Mouse (Mus musculus) ZHBTc4 (cell line): ENCODE data around the gene Patj.
"Not testable (repeated sequence)": the region's sequence is repeated elsewhere in the genome, so short reads cannot be mapped to it uniquely, and the experiment has no call there.

Experiments
- DNase-seq: peaks from one replicate; pipeline ENCODE4 v3.0.0-alpha.2; 2011; ENCODE audit warnings: low read depth, low spot score

The Patj gene

DNA sequence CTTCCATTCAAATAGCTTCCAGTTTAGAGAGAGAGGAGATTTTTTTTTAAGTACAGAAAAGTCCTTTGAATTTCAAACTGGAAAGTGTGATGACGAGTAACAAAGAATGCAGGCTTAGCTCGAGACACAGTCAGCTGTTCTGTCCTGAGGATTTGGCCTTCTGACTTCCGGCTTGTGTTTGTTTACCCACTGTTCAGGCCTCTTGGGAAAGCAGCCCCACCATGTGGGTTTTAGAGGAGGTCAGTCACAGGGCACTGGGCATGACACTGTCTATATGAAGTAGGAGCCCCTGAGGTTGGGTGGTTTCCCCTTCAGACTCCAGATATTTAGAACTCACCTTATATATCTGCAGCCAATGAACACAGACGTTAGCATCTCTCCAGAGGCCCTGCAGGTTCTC, 174.3 kb downstream of the Patj start:
- no peak for DNase-seq

DNA sequence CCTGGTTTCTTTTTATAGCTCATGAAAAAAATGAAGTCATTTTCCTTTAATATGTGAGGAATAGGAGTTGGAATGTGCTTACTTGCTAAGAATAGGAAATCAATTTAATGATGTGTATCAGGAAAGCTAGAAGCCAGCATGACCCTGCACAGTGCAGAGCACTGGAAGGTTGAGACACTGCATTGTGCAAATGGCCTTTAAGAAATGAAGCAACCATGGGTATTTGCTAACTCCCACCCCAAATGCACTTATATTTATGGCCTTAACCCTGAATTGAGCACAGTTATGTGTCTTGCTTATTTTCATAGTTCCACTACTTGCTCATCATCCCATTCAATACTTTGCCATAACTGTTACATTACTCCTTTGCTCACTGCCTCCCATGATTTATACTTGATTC, 181.7 kb downstream of the Patj start:
- DNase-seq = no peak

DNA sequence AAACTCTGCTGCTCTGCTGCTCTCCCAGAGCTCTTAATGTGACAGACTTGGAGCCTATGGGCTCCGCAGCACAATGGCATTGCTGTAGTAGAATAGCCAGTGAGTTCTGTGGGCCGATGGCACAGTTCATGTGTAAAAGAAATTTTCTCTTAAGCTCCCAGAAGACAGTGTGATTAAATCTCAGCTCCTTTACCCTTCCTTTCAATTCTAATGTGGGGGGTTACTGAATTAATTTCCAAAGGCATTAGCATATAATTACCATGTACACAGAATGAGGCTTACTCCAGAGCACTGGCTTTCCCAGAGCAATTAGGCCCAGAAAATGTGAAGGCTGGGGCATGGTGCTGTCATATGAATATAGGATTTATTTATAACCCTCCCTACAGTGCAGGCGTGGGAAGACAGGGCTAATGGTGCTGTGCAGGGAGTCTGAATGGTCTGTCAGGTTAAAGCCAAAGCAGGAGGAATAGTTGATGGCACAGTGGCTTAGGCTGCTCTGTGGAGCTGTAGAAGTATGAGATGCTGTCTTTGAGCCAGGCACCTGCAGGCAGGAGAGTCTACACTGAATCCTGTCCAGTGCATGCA, 182.5 kb downstream of the Patj start:
- no peak for DNase-seq

- no peak for DNase-seq
Measured at GRCm38 (mm10) chr4:98581456-98581855, 185.9 kb downstream of the Patj start.

DNA sequence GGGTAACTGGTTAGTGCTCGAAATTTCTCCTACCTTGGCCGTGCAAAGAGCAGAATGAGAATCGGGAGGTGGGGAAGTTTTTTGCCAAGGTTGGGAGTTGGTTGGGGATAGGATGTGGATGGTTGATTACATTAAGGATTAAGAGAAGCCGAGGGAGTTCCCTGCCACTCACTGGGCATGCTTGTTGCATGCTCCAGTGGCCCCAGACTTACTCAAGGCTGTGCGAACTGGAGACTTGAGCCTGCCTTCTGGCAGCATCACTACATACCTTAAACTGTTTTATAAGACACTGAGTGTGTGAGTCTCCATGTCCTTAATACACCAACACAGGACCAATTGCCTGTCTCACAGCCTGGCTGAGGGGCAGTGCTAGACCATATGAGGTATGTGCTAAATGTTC, 188.4 kb downstream of the Patj start:
- DNase-seq = no peak

GRCm38 (mm10) chr4:98586303-98586702, 190.7 kb downstream of the Patj start:
- no peak for DNase-seq

GRCm38 (mm10) chr4:98587686-98588085, 192.1 kb downstream of the Patj start:
- DNase-seq = no peak

DNA sequence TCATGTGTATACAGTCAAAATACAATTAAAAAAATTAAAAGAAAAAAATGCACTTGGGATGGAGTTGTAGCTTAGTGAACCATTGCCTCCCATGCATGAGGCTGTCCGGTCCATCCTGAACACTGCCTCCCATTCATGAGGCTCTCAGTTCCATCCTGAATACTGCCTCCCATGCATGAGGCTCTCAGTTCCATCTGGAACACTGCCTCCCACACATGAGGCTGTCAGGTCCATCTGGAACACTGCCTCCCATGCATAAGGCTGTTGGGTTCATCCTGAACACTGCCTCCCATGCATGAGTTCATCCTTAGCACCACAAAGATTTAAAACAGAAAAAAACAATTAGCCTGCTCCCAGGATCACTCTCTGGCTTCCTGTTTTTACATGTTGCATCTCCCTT, 198.4 kb downstream of the Patj start:
- no peak for DNase-seq

GRCm38 (mm10) chr4:98598546-98598971, 203.0 kb downstream of the Patj start:
- no peak for DNase-seq

GRCm38 (mm10) chr4:98599358-98599757, 203.8 kb downstream of the Patj start:
- DNase-seq = no peak

DNA sequence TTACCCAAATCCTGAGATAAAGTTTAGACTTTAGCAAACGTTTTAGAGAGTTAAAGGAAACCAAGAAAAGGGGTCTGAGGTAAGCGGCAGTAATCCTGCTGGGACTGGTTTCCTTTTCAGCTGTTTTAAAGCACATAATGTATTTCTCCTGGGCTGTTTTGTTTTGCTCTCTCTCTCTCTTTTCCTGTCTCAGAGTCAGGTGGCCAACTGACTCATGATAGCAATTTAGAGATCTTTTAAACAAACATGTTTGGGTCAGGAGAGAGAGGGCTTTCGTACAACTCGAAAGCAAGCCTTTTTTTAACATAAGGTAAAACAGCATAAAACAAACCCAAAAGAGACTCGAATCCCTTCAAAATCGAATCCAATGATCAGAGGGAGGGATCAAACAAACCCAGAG, 207.5 kb downstream of the Patj start:
- no peak for DNase-seq

GRCm38 (mm10) chr4:98610501-98610900, 214.9 kb downstream of the Patj start:
- DNase-seq = no peak

GRCm38 (mm10) chr4:98614395-98614794, 218.8 kb downstream of the Patj start:
- DNase-seq = no peak

GRCm38 (mm10) chr4:98619199-98619598, 223.6 kb downstream of the Patj start:
- DNase-seq = no peak

DNA sequence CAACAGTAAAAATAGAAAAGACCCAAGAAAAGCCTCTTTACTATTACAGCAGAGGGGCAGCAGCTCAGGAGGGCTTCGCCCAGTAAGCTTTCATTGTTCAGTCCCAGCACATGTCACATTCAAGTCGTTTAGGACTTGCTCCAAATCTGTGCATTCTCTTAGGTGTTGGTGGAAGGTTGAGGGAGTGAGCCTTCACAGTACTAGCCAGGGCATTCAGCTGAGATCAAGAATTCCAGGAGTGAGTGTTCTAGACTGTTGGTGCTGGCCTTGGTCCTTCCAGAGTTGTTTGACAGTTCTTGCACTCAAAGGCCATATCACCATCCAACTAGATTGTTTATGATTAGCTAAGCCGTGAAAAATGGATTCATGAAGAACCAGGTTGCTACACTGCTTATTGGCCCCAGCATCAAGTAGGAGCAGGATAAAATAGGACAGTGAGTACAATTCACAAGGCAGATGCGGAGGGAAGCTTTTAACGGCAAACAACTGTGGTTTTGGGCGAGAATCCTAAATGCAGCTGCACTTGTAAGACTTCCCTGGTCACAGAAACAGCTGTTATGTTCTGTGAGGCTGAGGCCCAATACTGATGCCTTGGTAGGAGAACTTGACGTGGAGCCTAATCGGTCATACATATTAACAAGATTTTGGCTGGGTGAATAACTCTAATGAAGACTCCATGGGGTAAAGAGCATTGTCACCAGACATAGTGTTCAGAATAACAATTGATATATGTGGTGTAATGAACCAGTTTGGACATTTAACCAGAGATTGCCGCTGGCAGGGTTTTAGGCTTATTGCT, 225.6 kb downstream of the Patj start:
- DNase-seq = no peak

GRCm38 (mm10) chr4:98622180-98622579, 226.6 kb downstream of the Patj start:
- DNase-seq = no peak

DNA sequence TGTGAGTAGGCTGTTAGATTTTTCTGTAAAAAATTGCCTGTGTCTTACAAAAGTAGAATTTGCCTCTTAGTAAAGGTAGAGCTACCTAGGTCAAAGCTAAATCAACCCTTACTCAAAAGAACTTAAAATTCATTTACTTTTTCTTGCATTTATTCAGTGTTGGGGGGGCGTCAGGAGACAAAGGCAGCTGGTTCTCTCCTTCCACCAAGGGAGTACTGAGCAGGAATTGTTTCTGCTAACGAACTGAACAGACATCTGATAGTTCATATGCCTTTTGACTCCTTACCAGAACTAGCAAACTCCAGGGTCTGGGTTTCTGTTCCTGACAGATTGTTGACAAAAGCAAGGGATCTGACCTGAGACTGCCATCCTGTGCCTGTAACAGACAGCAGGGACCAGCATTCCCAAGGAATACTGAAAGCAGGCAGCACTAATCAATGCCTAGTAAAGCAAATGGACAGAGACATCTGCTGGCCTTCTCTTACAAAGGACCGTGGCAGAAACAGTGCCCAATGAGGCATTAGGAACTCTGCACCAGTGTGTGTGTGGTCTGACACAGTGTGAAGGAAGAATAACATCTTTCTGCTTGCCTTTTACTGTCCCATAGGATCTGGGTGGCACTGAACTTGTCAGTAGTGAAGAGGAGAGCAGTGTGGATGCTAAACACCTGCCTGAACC, 227.6 kb downstream of the Patj start:
- DNase-seq = no peak

GRCm38 (mm10) chr4:98628286-98628685, 232.7 kb downstream of the Patj start:
- DNase-seq = no peak

GRCm38 (mm10) chr4:98629217-98629616, 233.6 kb downstream of the Patj start:
- not testable (repeated sequence) for DNase-seq

- DNase-seq = no peak
Measured at GRCm38 (mm10) chr4:98635140-98635837, 239.7 kb downstream of the Patj start.

DNA sequence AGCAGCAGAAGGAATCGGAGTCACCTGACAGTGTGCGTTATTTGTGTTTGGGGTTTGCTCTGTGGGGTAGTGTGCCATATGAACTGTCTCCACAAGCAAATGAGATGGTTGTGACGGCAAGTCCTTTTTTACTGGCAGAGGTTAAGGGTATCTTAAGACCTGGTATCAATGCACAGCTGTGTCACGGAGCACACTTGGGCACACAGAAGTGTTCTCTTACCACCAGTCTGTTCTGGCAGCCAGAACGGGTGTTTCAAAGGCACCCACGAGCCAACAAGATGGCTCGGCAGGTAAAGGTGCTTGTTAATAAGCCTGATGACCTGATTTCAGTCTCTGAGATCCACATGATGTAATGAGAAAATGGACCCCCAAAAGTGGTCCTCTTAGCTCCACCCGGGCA, 243.1 kb downstream of the Patj start:
- DNase-seq = no peak

DNA sequence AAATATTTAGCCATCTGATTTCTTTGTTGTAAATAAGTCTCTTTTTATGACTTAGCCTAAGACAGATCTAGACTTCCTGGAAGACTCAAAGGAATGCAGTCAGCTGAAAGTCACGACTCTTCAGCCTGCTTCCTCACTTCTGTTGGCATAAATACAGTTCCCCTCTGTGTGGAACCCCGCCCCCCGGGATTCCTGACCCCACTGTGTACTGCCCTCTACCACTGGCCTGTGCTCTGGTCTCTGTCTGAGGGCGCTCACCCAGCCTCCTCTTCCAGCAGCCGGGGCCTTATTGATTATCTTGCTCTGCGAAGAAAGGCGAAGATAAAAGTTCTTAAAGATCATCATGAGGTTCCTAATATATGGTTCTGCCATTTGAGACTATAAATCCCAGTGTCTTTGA, 258.1 kb downstream of the Patj start:
- DNase-seq = no peak
